Mouse (Mus musculus) urinary bladder, postnatal 14 days (tissue): ENCODE results near the gene Gm20521.

Experiments
- DNase-seq: peaks from one replicate; pipeline ENCODE4 v3.0.0; 2021; ENCODE audit warnings: low spot score

Gm20521 gene

GRCm38 (mm10) chr14:54893651-54894181, 10.5 kb downstream of the Gm20521 start:
- DNase-seq: peak; percentile 96

- peak; percentile 65 for DNase-seq
These were observed 11.3 kb downstream of the Gm20521 start for GRCm38 (mm10) chr14:54894296-54895151.

GRCm38 (mm10) chr14:54897445-54897844, 14.2 kb downstream of the Gm20521 start:
- no peak for DNase-seq

GRCm38 (mm10) chr14:54900383-54900782, 17.1 kb downstream of the Gm20521 start:
- peak; percentile 77 for DNase-seq

- no peak for DNase-seq
These were observed 20.4 kb downstream of the Gm20521 start for GRCm38 (mm10) chr14:54903641-54904040.

- DNase-seq: no peak
These were observed 25.4 kb downstream of the Gm20521 start for GRCm38 (mm10) chr14:54908682-54909081.

GRCm38 (mm10) chr14:54912109-54912850, 29.0 kb downstream of the Gm20521 start:
- DNase-seq: no peak

GRCm38 (mm10) chr14:54912886-54913285, 29.6 kb downstream of the Gm20521 start, which contains the start of gene Slc22a17:
TSS of gene Slc22a17 (minus strand) at chr14:54913132.
- DNase-seq: peak; percentile 79

GRCm38 (mm10) chr14:54913343-54913742, 30.1 kb downstream of the Gm20521 start:
- DNase-seq: no peak

- DNase-seq: no peak
These were observed 36.9 kb downstream of the Gm20521 start for GRCm38 (mm10) chr14:54920076-54920685.

GRCm38 (mm10) chr14:54924641-54925348, 41.6 kb downstream of the Gm20521 start:
- peak; percentile 77 for DNase-seq

- peak; percentile 83 for DNase-seq
These were observed 42.4 kb downstream of the Gm20521 start, which contains the start of gene Efs for GRCm38 (mm10) chr14:54925349-54926342. TSS of gene Efs (minus strand) at chr14:54926126.

- DNase-seq: peak; percentile 84
These were observed 43.3 kb downstream of the Gm20521 start for GRCm38 (mm10) chr14:54926401-54927158.

GRCm38 (mm10) chr14:54927296-54927695, 44.1 kb downstream of the Gm20521 start:
- DNase-seq: no peak

- no peak for DNase-seq
These were observed 46.6 kb downstream of the Gm20521 start for GRCm38 (mm10) chr14:54929801-54930200.

- DNase-seq: peak; percentile 43
These were observed 47.2 kb downstream of the Gm20521 start for GRCm38 (mm10) chr14:54930431-54930830.

GRCm38 (mm10) chr14:54932645-54933150, 49.5 kb downstream of the Gm20521 start, which contains the start of gene Il25:
TSS of gene Il25 (plus strand) at chr14:54932695.
- no peak for DNase-seq

GRCm38 (mm10) chr14:54935904-54936830, 52.9 kb downstream of the Gm20521 start, which contains the start of gene Cmtm5:
TSS of gene Cmtm5 (plus strand) at chr14:54936261.
- DNase-seq: no peak
